Mouse (Mus musculus): ENCODE data around the gene Gpx4.

Gene Gpx4

DNA sequence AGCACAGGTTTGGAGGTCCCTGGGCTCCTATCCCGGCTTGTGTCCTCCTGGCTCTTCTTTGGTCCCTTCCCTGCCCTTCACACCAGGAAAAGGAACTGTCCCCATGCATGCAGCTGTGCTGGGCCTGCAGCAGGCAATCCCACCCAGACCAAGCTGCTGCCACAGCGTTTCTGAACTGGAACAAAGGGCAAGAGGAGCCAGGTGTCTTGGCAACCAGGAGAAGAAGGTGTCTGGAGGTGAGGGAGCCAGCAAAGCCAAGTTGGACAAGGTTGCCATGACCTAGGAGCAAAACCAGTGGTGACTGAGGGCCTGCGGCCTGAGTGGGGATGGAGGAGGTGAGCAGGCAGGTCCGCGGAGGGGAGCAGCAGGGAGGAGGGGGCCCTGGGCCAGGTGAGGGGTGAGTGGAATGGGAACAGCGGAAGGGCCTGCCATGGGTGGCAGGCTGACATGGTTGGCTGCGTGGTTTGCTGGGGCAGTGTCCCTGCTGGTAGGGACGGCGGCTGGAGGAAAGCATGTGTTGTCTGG, at the start of gene Gpx4:
Gpx4 (plus strand) TSS at position 126 of the 525 bp plus-strand sequence.
- DNase-seq: no peak

DNA sequence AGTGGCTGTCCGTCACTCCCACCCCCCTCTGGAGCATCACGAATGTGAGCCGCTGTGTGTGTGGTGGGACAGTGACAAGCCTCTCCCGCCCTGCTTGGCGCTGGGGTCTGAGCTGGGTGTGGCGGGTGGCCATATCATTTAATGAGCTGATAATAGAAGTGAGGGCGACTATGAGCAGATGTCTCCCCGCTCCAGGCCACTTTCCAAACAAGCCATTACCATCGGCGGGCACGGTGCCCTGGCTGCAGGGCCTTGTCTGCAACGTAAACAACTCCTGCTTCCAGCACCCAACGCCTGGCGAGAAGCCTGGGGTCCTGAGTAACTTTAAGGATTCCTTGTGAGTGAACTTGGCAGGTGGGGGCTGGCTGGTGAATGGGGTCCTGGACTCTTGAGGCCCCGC, 49.1 kb upstream of the Gpx4 start:
- DNase-seq: peak; percentile 43

DNA sequence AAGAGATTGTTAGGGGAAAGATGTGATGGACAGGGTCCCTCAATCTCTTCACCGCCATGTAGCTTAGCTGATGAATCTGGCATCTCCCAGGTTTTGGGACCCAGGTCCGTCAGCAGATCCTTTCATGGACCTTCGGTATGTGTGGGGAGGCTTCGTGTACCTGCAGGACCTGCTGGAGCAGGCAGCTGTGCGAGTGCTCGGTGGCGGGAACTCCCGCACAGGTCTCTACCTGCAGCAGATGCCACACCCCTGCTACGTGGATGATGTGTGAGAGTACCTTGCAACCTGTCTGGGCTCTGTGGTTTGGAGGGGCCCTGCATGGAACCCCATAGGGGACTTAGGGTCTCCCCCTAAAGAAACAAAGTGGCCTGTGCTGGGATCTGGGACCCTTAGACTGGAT, 45.0 kb upstream of the Gpx4 start:
- no peak for DNase-seq

DNA sequence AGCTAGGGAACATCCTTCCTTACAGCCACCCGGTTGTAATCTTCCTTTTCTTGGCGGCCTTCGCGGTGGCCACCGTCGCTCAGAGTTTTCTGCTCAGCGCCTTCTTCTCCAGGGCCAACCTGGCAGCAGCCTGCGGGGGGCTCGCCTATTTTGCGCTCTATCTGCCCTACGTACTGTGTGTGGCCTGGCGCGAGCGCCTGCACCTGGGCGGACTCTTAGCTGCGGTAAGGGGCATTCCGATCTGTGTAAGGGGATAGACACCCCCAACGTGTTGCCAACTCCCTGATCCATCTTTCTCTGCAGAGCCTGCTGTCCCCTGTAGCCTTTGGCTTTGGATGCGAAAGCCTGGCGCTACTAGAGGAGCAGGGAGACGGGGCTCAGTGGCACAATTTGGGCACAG, 44.1 kb upstream of the Gpx4 start:
- DNase-seq: no peak

DNA sequence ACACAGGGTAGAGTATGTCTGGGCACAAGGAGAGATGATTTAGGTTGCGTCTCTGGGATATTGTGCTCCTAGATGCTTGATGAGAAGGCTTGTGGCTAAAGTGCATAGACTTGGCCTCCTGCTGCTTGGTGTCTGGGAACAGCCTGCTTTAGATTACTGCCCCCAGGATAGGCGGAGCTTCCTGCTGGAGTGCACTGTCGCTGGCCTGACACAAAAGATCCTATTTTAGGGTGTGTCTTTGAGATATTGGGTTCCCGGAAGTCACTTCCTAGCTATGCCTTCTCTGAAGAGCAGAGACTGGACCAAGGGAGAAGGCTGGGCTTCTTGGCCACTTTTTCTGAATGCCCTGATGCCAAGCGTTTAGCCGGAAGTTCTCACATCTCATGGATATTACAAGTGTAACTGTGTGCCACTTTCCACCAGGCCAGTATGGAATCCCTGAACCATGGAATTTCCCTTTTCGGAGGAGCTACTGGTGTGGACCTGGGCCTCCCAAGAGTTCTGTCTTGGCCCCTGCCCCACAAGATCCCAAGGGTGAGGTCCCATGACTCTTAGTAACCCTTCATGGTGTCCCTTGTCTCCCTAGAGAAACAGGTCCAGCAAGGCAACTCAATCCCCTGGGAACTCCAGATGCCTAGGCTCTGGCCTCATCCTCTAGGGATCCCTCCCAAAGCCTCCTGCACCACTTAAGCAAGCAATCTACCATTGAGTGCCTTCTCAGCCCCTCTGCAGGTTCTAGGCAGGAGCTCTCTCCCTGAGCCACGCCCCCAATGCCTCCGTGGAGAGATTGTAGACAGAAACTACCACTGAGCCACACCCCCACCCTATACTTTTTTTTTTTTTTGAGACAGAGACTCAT, 43.4 kb upstream of the Gpx4 start:
- DNase-seq: peak; percentile 54

DNA sequence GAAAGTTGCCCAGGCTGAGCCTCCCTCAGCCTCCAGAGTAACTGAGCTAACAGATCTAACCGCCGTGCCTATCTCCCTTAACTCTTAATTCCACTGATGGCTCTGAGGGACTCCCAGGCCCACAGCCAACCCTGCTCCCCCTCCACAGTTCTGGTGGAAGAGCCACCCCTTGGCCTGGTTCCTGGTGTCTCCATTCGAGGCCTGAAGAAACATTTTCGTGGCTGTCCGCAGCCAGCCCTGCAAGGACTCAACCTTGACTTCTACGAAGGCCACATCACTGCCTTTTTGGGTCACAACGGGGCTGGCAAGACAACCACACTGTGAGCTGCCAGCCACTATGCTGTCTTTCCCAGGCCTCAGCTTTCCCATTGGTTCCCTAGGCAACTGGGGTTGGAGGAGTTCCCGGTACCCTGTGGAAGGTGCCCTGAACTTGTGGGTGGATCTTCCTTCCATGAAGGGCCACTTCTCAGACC, 42.7 kb upstream of the Gpx4 start:
- DNase-seq: no peak

DNA sequence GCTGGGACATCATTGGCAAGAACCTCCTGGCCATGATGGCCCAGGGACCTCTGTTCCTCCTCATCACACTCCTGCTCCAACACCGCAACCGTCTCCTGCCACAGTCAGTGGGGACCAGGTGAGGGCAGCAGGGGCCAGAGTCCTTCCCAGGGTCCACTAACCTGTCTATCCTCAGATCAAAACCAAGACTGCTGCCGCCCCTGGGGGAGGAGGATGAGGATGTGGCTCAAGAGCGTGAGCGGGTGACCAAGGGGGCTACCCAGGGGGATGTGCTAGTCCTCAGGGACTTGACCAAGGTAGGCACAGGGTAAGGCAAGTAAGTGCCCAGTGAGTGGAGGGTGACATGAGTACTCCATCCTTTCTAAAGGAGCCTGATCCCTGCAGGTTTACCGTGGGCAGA, 35.2 kb upstream of the Gpx4 start:
- DNase-seq: no peak

DNA sequence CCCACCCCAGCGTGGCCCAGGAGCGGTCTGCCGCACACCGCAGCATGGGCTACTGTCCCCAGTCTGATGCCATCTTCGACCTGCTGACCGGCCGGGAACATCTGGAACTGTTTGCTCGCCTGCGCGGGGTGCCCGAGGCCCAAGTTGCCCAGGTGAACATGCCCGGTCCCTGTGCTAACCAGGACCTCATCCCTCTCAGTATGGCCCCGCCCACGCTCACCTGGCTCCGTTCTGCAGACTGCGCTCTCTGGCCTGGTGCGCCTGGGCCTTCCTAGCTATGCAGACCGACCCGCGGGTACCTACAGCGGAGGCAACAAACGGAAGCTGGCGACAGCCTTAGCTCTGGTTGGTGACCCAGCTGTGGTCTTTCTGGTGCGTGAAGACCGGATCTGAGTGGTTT, 33.4 kb upstream of the Gpx4 start:
- no peak for DNase-seq

DNA sequence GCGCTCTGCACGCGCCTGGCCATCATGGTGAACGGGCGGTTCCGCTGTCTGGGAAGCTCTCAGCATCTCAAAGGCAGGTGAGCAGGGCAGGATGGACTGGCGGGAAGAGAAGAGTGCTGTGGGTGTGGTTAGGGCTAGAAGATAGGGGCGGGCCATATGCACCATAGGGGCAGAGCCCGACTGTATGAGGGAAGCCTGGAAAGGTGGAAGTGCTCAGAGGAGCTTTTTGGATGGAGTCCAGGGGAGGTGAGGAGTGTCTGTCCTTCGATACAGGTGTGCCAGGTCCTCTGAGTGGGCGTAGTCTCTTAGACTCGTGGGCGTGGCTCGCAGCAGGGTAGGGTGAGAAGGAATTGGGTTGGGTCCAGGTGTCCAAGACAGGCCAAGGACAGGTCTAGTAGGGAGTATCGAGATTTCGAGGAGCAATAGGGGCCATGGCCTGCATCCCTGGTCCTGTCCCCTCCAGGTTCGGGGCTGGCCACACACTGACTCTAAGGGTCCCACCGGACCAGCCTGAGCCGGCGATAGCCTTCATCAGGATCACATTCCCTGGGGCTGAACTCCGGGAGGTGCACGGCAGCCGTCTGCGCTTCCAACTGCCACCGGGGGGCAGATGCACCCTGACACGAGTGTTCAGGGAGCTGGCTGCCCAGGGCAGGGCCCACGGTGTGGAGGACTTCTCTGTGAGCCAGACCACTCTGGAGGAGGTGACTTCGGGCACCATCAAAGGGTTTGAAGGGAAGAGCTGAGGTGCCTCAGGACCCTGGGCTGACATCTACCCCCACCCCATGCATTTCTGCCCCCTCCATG, 32.3 kb upstream of the Gpx4 start:
- peak; percentile 85 for DNase-seq

DNA sequence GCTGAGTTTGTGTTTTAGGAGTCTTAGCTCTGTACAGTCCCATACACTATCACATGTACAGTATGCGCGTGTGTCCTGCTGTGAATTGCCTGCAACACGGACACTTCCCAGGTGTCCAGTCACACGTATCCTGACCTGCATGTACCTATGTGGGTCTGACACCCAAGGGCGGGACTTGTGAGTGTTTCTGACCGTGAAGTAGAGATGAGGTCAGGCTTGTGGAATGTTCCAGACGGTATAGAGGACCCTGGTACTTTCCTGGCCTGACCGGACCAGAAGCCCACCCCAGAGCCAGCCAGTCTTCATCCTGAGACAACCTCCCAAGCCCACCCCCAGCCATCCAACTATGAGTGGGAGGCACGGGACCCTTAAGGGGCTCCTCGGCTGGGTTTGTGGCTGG, 31.4 kb upstream of the Gpx4 start:
- DNase-seq: peak; percentile 84

DNA sequence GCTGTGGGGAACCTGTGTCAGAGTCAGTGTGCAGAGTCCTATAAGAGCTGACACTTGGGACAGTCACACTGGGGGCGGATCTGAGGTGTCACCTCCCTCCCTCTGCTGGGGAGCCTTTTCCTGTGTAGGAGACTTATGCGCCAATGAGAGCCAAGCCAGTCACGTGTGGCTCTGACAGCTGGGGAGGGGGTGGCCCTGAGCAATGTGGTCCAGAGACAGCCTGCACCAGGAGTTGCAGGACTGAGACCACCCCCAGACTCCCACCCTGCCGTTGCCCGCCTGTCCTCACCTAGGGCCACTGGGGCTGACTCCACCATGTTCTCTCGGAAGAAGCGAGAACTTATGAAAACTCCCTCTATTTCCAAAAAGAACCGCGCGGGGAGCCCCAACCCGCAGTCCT, 30.5 kb upstream of the Gpx4 start, which contains the start of gene Arhgap45:
Arhgap45 (plus strand) TSS at position 143 of the 400 bp plus-strand sequence.
- DNase-seq: peak; percentile 88

DNA sequence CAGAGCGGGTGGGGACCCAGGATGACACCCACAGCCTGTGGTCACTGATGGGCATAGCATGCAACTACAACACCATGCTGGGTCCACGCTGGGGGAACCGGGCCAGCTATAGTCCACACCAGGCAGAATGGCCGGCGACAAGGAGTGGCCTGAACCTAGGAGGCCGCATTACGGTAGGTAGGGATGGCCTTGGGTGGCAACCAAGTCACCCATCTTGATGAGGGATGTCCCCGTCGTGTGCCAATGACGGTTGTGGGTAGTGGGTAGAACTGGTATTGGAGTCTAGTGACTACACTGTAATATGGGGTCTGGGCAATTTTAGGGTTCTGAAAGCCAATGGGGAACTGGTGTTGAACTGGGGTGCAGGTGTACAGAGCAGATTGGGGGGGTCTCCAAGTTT, 30.0 kb upstream of the Gpx4 start:
- no peak for DNase-seq

DNA sequence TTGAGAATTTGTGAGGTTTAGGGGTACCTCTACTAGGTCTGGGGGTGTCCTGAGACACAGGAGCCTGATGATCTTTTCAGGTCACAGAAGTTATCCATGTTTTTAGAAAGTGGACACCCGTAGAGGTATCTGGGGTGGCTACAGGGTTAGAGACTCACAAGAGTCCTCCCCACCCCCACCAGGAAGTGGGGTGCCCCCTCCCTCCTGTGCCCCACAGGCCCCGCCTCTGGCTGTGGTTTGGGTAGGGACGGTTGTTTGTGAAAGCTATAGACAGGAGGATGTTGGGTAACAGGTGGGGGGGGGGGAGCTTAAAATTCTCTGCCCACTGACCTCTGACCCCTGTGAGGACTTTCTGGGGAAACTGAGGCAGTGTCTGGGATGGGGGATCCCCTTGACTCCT, 29.6 kb upstream of the Gpx4 start:
- peak; percentile 89 for DNase-seq

DNA sequence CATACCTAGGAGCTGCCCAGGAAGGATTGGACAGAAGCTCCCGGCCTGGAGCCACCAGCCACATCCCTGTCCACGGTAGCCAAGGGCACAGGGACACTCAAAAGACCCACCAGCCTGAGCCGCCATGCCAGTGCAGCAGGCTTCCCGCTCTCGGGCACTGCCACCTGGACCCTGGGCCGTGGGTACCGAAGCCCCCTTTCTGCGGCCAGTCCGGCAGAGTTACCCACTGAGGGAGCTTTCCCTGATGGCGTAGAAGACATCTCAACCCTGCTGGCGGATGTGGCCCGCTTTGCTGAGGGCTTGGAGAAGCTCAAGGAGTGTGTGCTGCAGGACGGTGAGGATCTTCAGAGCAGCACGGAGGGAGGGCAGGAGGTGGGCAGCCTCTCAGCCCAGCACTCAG, 29.2 kb upstream of the Gpx4 start:
- no peak for DNase-seq

DNA sequence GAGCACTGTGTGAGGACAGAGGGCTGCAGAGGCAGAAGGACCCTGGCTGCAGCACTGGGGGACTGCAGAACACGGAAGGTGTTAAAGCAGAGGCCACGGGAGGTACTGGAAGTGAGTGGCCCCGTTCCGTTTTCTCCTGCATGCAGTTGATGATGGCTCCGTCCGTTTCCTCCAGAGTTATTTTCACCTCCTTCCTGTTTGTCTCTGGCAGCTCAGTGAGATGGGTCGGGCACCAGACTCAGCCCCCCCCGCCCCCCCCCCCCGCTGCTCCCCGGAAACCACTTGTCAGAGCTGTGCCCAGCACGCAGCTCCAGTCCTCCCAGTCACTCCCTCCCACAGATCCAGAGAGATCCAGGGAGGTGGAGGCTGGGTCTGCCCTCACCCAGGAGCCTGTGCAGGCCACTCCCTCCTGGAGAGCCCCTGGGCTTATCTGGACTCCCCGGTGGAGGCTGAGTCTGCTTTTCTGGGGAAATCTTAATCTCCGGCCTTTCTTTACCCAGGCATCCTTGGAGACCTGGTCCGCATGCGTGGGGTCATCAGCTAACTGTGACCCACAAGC, 28.1 kb upstream of the Gpx4 start:
- peak; percentile 80 for DNase-seq

DNA sequence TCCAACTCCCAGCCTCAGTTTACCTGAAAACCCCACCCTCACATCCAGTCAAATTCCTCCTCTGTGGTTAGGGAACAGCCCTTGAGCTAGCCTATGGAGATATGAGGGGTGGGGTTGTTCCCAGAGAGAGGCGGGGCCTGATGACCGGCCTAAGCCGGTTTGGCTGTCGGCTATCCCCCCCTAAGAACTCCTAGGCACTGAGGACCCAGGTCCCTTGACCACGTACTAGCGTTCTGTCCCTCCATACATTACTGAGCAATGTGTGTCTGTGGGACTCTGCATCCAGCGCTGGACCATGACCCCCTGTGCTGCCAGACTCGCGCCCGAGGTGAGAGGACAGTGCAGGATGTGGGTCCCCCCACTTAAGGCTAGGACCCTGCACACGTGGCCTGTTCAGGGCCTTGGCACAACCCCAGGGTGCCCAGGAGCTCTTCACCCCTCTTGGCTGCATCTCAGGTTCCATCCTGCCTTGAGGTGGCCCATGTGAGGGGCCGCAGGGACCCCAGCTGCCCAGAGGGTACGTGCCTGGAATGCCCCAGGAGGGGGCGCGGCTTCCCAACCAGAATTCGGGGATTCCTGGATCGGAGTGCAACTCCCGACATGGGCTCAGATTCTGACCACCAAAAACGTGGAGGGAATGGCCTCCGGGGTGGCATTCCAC, 27.4 kb upstream of the Gpx4 start:
- no peak for DNase-seq

DNA sequence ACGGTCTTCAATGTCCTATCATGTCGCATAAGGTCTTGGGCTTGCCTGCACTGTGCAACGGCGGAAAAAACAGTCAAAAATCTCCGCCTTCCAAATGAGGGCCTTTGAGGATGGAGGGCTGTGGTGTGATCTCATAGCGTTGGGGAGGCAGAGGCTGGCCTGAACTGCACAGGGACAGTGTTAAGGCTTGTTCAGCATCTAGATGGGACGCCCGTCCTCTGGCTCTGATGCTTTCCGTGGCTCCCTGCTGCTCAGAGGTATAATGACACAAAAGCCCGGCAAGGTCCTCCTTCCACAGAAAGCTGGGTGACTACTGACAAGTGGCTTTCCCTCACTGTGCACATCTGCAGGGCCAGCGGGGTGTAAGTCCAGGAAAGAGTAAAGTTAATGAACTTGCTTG, 26.8 kb upstream of the Gpx4 start:
- DNase-seq: no peak

DNA sequence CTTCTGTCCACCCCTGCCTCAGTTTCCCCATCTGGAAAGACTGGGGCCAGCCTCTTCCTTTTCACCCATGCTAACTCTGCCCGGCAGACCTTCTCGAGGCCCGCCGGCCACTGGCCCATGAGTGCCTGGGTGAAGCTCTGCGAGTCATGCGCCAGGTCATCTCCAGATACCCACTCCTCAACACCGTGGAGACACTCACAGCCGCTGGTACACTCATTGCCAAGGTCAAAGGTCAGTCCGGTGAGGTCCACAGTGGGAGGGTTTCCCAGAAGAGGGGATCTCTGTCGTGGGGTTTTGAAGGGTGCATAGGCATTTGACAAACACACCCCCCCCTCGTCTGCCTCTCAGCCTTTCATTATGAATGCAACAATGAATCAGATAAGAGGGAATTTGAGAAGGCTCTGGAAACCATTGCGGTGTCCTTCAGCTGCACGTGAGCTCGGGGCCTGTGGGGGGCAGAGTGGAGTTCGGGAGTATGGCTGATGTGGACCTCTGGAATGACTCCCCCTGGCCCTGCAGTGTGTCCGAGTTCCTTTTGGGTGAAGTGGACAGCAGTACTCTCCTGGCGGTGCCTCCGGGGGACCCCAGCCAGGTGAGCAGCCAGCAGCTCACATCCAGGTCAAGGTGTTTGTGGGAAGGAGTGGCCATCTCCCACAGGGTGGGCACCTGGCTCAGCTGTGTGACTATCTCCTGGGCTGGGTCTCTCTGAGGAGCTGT, 26.2 kb upstream of the Gpx4 start:
- no peak for DNase-seq

DNA sequence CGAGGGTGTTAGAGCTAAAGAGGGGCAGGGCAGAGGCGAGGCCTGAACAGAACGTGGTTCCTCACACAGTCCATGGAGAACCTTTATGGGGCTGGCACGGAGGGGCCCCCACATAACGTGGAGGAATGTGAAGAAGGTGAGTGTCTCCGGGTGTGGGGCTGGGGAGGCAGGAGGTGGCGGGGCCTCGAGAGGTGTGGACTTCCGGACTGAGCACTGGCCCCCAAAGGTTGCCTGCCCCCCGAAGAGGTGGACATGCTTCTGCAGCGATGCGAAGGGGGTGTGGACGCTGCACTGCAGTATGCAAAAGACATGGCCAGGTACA, 25.7 kb upstream of the Gpx4 start:
- no peak for DNase-seq

DNA sequence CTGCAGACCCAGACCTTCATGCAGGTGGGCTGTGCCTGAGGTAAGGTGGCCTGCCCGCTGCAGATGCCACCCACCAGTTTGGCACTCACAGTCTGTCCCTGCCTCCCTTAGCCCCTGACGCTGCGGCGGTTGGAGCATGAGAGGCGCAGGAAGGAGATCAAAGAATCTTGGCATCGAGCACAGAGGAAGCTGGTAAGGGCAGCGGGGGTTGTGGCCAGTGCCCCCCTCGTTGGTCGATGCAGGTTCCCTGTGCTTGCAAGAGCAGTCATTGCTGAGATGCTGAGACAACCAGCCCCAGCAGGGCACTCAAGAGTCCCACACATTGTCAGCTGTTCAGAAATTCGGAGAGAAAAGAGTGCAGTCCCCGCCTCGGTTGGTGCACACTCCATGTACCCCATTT, 24.8 kb upstream of the Gpx4 start:
- DNase-seq: no peak

DNA sequence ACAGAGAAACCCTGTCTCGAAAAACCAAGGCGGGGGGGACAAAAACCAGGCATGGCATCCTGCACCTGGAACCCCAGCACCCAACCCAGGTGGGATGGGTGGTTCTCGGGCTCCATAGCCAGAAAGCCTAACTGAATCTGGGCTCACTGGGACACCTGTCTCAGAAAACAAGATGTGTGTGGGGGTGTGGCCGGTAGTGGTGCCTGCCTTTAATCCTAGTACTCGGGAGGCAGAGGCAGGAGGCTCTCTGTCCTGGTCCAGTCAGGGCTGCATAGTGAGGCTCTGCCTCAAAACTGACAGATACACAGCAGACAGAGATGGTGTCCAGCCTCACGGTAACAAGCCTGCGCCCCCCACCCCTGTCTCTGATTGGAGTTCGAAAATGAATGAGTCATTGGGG, 24.2 kb upstream of the Gpx4 start:
- DNase-seq: no peak

DNA sequence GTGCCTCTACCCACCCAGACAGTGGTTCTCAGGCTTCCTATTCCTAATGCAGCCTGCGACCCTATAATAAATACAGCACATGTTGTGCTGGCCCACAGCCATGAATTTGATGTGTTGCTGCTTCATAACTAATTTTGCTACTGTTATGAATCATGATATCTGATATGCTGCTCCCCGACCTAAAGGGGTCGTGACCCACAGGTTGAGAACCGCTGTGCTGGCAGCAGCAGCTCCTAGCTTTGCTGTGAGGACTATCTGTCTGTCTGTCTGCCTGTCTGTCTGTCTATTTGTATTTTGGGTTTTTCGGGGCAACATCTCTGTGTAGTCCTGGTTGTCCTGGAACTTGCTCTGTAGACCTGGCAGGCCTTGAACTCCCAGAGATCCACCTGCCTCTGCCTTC, 23.2 kb upstream of the Gpx4 start:
- DNase-seq: no peak

Data from lung, postnatal 36 days (tissue).